Mouse (Mus musculus) liver, embryonic 11.5 days (tissue): Measurements from ENCODE around the gene Prex1. TPM values are rescaled to one million over a fixed set of nuclear protein-coding genes. Genes with fewer than 3 reads are reported as not detected.
A peak's percentile ranks its signal among the peaks of the same experiment; 100 is the strongest.

Experiments used
- ATAC-seq: fragments of 200-750 bp; cut with Nextera tagmentation; replicated peaks from 2 replicates; pipeline ENCODE4 v1.8.0; 2017; ENCODE audit warnings: moderate number of reproducible peaks, mild to moderate bottlenecking, moderate TSS enrichment, moderate library complexity; ENCODE audit not compliant: low FRiP score
- DNase-seq: peaks from one replicate; pipeline ENCODE4 v3.0.0-alpha.2; 2017; ENCODE audit warnings: low spot score
- H3K27ac ChIP-seq: fragments of 300-500 bp; sonication (generic); 2 replicates; pipeline ENCODE4 v1.5.1; 2014; ENCODE audit warnings: mild to moderate bottlenecking, low read depth, low read length, control low read depth
- H3K27me3 ChIP-seq: fragments of 300-500 bp; sonication (generic); replicated peaks from 2 replicates; pipeline ENCODE4 v1.6.1; 2014; ENCODE audit warnings: low read length, mixed read lengths; ENCODE audit not compliant: control insufficient read depth, insufficient read depth
- H3K36me3 ChIP-seq: fragments of 300-500 bp; sonication (generic); 2 replicates; pipeline ENCODE4 v1.6.1; 2014; ENCODE audit warnings: mild to moderate bottlenecking, low read length, moderate library complexity, mixed read lengths; ENCODE audit not compliant: control insufficient read depth, insufficient read depth
- H3K4me1 ChIP-seq: fragments of 300-500 bp; sonication (generic); replicated peaks from 2 replicates; pipeline ENCODE4 v1.6.1; 2014; ENCODE audit warnings: low read length, mixed read lengths; ENCODE audit not compliant: control insufficient read depth, insufficient read depth
- H3K4me2 ChIP-seq: fragments of 300-500 bp; sonication (generic); 2 replicates; pipeline ENCODE4 v1.6.1; 2014; ENCODE audit warnings: mild to moderate bottlenecking, control low read depth, moderate library complexity
- H3K4me3 ChIP-seq: fragments of 300-500 bp; sonication (generic); 2 replicates; pipeline ENCODE4 v1.5.1; 2014; ENCODE audit warnings: low read depth, low read length, control low read depth
- H3K9ac ChIP-seq: fragments of 300-500 bp; sonication (generic); 2 replicates; pipeline ENCODE4 v1.6.1; 2014; ENCODE audit warnings: low read depth, low read length, control low read depth
- H3K9me3 ChIP-seq: fragments of 300-500 bp; sonication (generic); 2 replicates; pipeline ENCODE4 v1.6.1; 2016; ENCODE audit warnings: low read length, inconsistent platforms, mixed read lengths; ENCODE audit not compliant: control insufficient read depth
- WGBS: fragments of 180-500 bp; shearing (Covaris S2); extraction: QIAGEN DNeasy Blood & Tissue Kit; methylation state at CpG from one replicate; pipeline ENCODE4 v1.1.7; 2014; 5-methylcytosine and 5-hydroxymethylcytosine counted together
- polyA plus RNA-seq: library from polyadenylated mRNA; unstranded; fragments of >200 nt; fragmentation: Nextera tagmentation; extraction: Ambion mirVana; gene quantifications from 2 replicates; pipeline ENCODE4 v1.2.1, GENCODE M21; 2014

The Prex1 gene
- polyA plus RNA-seq, 1 experiment from 2014 or later = 16.1 TPM

DNA sequence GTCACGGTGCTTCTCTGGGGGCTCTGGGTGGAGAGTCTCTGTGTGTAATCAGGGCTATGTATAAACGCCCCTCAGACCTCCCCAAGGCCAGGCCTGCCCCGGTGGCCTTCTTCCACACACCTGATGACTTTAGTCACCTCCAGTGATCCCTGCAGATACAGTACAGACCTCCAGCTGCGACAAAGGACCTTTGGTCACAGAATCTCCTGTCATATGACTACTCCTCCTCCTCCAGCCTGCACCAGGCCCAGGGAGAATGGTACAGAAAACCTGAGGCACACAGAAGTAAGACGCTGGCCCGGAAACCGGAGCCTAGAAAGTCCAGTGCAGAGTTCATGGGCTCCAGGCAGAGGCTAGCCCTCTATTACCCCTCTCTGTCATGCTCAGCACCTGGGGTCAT, 152.8 kb downstream of the Prex1 start:
- H3K9me3 ChIP-seq = no peaks in the 10 kb centered on the region
- H3K27me3 ChIP-seq = no peaks in the 10 kb centered on the region
- ATAC-seq (no peak), DNase-seq (no peak)
- H3K27ac ChIP-seq = no peak overlapping the region
- H3K4me1 ChIP-seq = peaks cover 2% of the 10 kb centered on the region; the same call in 1 of the 2 replicates
- H3K36me3 ChIP-seq = no peaks in the 10 kb centered on the region
- no peak overlapping the region for H3K4me3 ChIP-seq
- H3K4me2 ChIP-seq = no peak overlapping the region
- WGBS = 84% methylated on average over 7 of the region's 7 CpGs
- no peak overlapping the region for H3K9ac ChIP-seq

DNA sequence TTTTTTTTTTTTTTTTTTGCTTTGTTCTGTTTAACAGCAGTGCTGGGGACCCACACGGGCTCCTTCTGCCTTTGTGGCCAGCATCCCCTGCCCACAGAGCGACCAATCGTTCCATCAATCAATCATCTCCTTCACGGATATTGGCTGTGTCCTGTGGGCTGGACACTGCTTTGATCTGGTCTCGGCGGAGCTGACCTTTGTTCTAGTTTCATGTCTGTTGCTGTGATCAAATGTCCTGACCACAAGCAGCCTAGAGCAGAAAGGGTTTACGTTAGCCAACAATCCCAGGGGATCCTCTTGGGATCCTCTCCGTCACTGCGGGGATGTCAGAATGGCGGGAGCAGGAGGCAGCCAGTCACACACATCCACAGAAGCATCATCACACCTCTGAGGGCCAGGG, 154.1 kb downstream of the Prex1 start:
- 33% methylated on average over 10 of the region's 10 CpGs for WGBS
- Histone ChIP-seq H3K36me3 (no peaks in the 10 kb centered on the region), H3K4me1 (peaks cover 2% of the 10 kb centered on the region; the same call in 1 of the 2 replicates), H3K4me3 (no peak overlapping the region), H3K4me2 (no peak overlapping the region; the same call in 1 of the 2 replicates), H3K27ac (no peak overlapping the region), H3K9me3 (no peaks in the 10 kb centered on the region), H3K27me3 (no peaks in the 10 kb centered on the region), H3K9ac (no peak overlapping the region)
- ATAC-seq (no peak), DNase-seq (no peak)

DNA sequence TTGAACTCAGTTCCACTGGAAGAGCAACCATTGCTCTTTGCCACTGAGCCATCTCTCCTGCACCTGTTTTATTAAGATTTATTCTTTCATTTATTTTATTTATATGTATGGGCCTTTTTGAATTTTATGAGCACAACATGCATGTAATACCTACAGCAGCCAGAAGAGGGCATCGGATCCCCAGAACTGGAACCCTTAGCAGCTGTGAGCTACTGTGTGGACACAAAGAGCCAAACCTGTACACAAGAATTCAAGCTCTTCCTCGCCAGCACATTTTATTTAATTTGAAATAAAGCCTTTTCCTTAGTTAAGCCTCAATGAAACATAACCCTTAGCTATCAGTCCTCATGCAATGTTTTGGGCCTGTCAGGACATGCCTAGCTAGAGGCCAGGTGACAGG, 158.1 kb downstream of the Prex1 start:
- H3K4me2 ChIP-seq = no peak overlapping the region
- H3K27ac ChIP-seq = no peak overlapping the region
- ATAC-seq = no peak
- peaks cover 12% of the 10 kb centered on the region for H3K4me1 ChIP-seq
- no peak overlapping the region for H3K9ac ChIP-seq
- DNase-seq = no peak
- H3K9me3 ChIP-seq = no peaks in the 10 kb centered on the region
- 42% methylated on average over 2 of the region's 2 CpGs for WGBS
- H3K27me3 ChIP-seq = no peaks in the 10 kb centered on the region
- no peaks in the 10 kb centered on the region for H3K36me3 ChIP-seq
- no peak overlapping the region for H3K4me3 ChIP-seq

DNA sequence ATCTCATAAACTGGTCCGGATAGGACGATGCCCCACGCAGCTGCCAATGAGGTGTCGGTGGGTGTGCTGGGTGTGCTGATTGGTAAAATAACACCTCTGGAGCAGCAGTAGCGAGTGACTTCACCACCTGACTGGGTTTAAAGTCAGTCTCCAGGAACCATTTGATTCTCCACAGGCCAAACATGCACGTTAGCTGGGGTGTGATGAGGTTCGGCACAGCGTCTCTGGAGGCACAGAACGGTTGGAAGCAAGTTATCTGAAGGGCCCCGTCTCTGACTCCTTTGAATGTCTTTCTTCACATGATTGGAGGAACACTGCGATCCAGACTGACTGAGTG, 159.5 kb downstream of the Prex1 start:
- Histone ChIP-seq H3K27ac (no peak overlapping the region), H3K36me3 (no peaks in the 10 kb centered on the region), H3K27me3 (no peaks in the 10 kb centered on the region), H3K9ac (no peak overlapping the region), H3K9me3 (no peaks in the 10 kb centered on the region), H3K4me2 (peak overlapping the region; percentile 43; the same call in 1 of the 2 replicates), H3K4me1 (peaks cover 12% of the 10 kb centered on the region), H3K4me3 (no peak overlapping the region)
- DNase-seq (no peak), ATAC-seq (no peak; the same call in 1 of the 2 replicates)
- 71% methylated on average over 11 of the region's 11 CpGs for WGBS

DNA sequence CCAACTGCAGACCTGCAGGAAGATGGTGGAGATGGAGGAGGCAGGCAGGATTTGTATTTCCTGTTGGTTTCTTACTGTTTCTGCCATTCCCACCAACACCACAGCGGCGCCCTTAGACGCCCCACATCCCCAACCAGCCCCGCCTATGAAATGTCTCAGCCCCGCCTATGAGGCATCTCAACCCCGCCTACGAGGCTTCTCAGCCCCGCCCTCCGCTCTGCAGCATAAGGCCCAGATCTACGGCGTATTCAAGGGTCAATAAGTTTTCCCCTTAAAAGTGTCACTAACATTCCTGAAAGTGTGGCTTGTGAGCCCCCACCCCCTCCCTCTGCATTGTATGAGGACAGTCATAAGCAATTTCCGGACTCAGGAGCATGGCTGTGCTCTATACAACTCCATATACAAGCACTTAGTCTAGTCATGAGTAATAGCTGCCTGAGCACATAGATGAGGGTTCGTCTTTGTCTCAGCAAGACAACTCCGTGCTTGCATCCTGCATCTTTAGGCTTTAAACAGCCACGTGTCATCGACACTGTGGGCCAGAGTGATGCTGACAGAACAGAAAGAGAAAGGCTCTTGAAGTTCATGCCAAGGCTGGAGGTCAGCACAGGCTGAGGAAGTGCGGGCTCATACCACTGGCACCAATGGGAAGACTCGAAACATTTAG, 160.0 kb downstream of the Prex1 start:
- peak overlapping the region; percentile 25; the same call in 1 of the 2 replicates for H3K4me3 ChIP-seq
- 30% methylated on average over 18 of the region's 18 CpGs for WGBS
- peak; percentile 62 for DNase-seq
- peak overlapping the region; percentile 43 for H3K4me2 ChIP-seq
- H3K36me3 ChIP-seq = no peaks in the 10 kb centered on the region
- no peak overlapping the region for H3K9ac ChIP-seq
- peaks cover 12% of the 10 kb centered on the region for H3K4me1 ChIP-seq
- ATAC-seq = peak; percentile 80
- no peak overlapping the region for H3K27ac ChIP-seq
- no peaks in the 10 kb centered on the region for H3K9me3 ChIP-seq
- no peaks in the 10 kb centered on the region for H3K27me3 ChIP-seq

DNA sequence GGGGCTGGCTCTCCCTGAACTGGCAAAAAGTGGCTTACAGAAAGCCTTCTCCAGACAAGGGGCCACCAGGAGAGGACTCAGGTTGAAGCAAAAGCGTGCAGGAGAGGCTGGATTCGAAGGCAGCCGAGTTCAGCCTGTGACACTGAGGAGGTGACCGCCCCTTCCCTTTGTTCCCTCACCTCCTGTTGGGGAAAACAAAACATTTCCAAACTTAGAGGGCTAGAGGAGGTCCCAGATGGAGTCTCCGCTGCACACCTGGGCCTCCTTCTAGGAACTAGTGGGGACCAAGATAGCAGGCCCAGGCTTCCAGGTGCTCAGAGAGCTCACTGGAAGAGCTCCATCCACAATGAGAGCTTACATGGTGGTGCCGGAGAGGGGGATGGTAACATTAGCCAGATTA, 161.0 kb downstream of the Prex1 start:
- no peaks in the 10 kb centered on the region for H3K36me3 ChIP-seq
- peaks cover 12% of the 10 kb centered on the region for H3K4me1 ChIP-seq
- no peak overlapping the region for H3K9ac ChIP-seq

DNA sequence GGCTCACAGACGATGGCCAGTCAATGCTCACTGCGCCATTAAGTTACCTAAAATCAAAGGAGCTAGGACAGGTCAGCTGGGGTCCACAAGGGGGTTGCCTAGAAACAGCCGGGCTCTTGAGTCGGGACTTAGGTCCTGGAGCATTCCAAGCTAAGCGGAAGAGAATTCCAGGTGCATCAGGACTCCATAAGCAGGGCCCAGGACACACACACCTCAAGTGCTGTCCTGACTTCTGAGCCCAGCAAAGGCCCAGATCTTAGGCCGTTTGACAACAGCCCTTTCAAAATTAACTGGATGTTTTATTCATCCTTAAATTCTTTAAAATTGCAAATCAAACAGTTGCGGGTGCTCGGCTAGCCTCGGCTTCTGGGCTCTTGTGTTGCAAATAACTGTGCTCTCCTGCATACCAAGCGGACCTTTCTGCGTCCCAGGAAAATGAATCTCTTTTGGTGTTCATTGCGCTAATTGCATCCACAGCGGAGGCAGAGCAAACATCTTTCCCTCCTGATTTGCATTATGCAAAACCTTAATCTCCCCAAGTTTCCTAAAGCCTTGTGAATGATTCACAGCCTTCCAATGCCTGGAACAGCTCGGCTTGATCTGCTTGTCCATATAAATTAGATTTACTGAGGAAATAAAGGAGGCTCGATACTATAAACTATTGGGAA, 161.7 kb downstream of the Prex1 start:
- WGBS = 73% methylated on average over 15 of the region's 15 CpGs

More for the DNA sequence above, 161.0 kb downstream of the Prex1 start:
- Histone ChIP-seq H3K27me3 (no peaks in the 10 kb centered on the region), H3K9me3 (no peaks in the 10 kb centered on the region), H3K27ac (no peak overlapping the region), H3K4me3 (no peak overlapping the region), H3K4me2 (no peak overlapping the region)
- WGBS = 60% methylated on average over 6 of the region's 6 CpGs
- DNase-seq (no peak), ATAC-seq (no peak)

DNA sequence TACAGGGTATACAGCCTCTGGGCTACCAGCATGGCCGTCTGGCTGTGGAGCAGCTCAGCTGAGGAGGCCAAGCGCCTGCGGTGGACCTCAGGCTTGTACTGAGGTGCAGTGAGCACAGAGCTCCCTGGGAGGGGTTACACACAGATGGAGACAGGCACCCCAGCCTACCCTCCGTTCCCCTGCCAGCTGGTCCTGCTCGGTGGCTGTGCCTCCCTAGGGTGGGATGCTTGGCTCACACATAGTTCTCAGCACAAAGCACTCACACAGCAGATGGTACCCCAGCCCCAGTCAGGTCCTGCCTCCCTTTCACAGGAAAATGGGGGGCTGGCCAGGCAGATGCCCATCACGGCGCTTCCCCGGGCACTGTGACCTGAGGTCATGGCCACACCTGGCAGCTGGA, 163.8 kb downstream of the Prex1 start:
- WGBS = 79% methylated on average over 8 of the region's 8 CpGs
- Histone ChIP-seq H3K36me3 (no peaks in the 10 kb centered on the region), H3K27me3 (no peaks in the 10 kb centered on the region), H3K4me2 (no peak overlapping the region), H3K27ac (no peak overlapping the region), H3K9me3 (no peaks in the 10 kb centered on the region), H3K9ac (no peak overlapping the region), H3K4me3 (no peak overlapping the region), H3K4me1 (peaks cover 12% of the 10 kb centered on the region)
- DNase-seq = no peak
- ATAC-seq = no peak

More for the DNA sequence above, 161.7 kb downstream of the Prex1 start:
- Histone ChIP-seq H3K9me3 (no peaks in the 10 kb centered on the region), H3K27me3 (no peaks in the 10 kb centered on the region), H3K9ac (no peak overlapping the region), H3K27ac (no peak overlapping the region), H3K4me1 (peaks cover 12% of the 10 kb centered on the region), H3K36me3 (no peaks in the 10 kb centered on the region), H3K4me3 (no peak overlapping the region), H3K4me2 (no peak overlapping the region)
- no peak for ATAC-seq
- no peak for DNase-seq

GRCm38 (mm10) chr2:166549069-166549468, 164.6 kb downstream of the Prex1 start:
- WGBS = 52% methylated on average over 5 of the region's 5 CpGs
- Histone ChIP-seq H3K4me1 (peaks cover 12% of the 10 kb centered on the region), H3K36me3 (no peaks in the 10 kb centered on the region), H3K9me3 (no peaks in the 10 kb centered on the region), H3K9ac (no peak overlapping the region), H3K4me2 (no peak overlapping the region), H3K27ac (no peak overlapping the region), H3K27me3 (no peaks in the 10 kb centered on the region), H3K4me3 (no peak overlapping the region)
- no peak for DNase-seq
- ATAC-seq = no peak
